Mouse (Mus musculus) C2C12 (cell line): ENCODE measurements at regions not wholly inside any gene's neighbourhood (a gene's known extent, or its start where the extent isn't known, plus 50 kb on each side); places are given as distances from the start of the nearest gene placed in this dataset.

Experiments
- H3K27me3 ChIP-seq: one replicate; pipeline ENCODE4 v1.6.1; 2011; ENCODE audit not compliant: control insufficient read depth, insufficient read depth, insufficient read length
- H3K36me3 ChIP-seq: one replicate; pipeline ENCODE4 v1.6.1; 2011; ENCODE audit not compliant: control insufficient read depth, insufficient read depth
- H3K4me3 ChIP-seq: one replicate; pipeline ENCODE4 v1.5.1; 2011; ENCODE audit warnings: mild to moderate bottlenecking, control low read depth; ENCODE audit not compliant: poor library complexity, insufficient read depth, severe bottlenecking
- H3K79me2 ChIP-seq: one replicate; pipeline ENCODE4 v1.6.1; 2011; ENCODE audit not compliant: control insufficient read depth, insufficient read depth
- H3K79me3 ChIP-seq: one replicate; pipeline ENCODE4 v1.6.1; 2011; ENCODE audit warnings: low read depth, control low read depth
- H3ac ChIP-seq: one replicate; pipeline ENCODE3; 2011; ENCODE audit warnings: low read depth; ENCODE audit not compliant: control insufficient read depth, insufficient read length
- CEBPB ChIP-seq: IDR thresholded peaks from one replicate; pipeline ENCODE4 v1.6.1; 2011; ENCODE audit warnings: low read depth, mild to moderate bottlenecking, control low read depth, moderate library complexity
- CTCF ChIP-seq: IDR thresholded peaks from one replicate; pipeline ENCODE4 v1.5.1; 2011; ENCODE audit not compliant: control insufficient read depth, insufficient read depth, insufficient read length
- FOSL1 ChIP-seq: IDR thresholded peaks from one replicate; pipeline ENCODE4 v1.8.0; 2011; ENCODE audit warnings: mild to moderate bottlenecking, low read length; ENCODE audit not compliant: poor library complexity, insufficient read depth, severe bottlenecking
- MAX ChIP-seq: IDR thresholded peaks from one replicate; pipeline ENCODE4 v1.6.1; 2011; ENCODE audit warnings: mild to moderate bottlenecking, control low read depth
- MYOD1 ChIP-seq: IDR thresholded peaks from one replicate; pipeline ENCODE4 v1.6.1; 2011; ENCODE audit warnings: low read depth; ENCODE audit not compliant: control insufficient read depth, insufficient read length
- MYOG ChIP-seq: IDR thresholded peaks from one replicate; pipeline ENCODE4 v1.6.1; 2011; ENCODE audit not compliant: control insufficient read depth, insufficient read length; ENCODE audit errors: extremely low read depth
- USF1 ChIP-seq: IDR thresholded peaks from one replicate; pipeline ENCODE4 v1.6.1; 2011; ENCODE audit warnings: low read depth, mild to moderate bottlenecking, control low read depth, moderate library complexity

- Histone ChIP-seq H3ac (no peak overlapping the region), H3K4me3 (no peak overlapping the region), H3K79me3 (no peaks in the 10 kb centered on the region), H3K27me3 (no peaks in the 10 kb centered on the region), H3K79me2 (no peaks in the 10 kb centered on the region), H3K36me3 (no peaks in the 10 kb centered on the region)
- TF ChIP-seq CEBPB (no peak), MYOD1 (no peak), FOSL1 (no peak), USF1 (no peak), CTCF (no peak), MAX (no peak), MYOG (no peak)
Measured at GRCm38 (mm10) chr9:61689939-61690338, 224.4 kb downstream of the Rplp1 start.

- H3ac ChIP-seq, result no peak overlapping the region
- H3K79me3 ChIP-seq, result no peaks in the 10 kb centered on the region
- H3K79me2 ChIP-seq, result no peaks in the 10 kb centered on the region
- no peaks in the 10 kb centered on the region for H3K27me3 ChIP-seq
- H3K36me3 ChIP-seq, result no peaks in the 10 kb centered on the region
- no peak overlapping the region for H3K4me3 ChIP-seq
- no peak for TF ChIP-seq MYOD1
- TF ChIP-seq CEBPB, result no peak
- TF ChIP-seq MYOG, result no peak
- no peak for TF ChIP-seq MAX
- no peak for TF ChIP-seq CTCF
- no peak for TF ChIP-seq USF1
- TF ChIP-seq FOSL1, result no peak
Measured at GRCm38 (mm10) chr9:61689516-61689915, 224.8 kb downstream of the Rplp1 start.

- Histone ChIP-seq H3K27me3 (no peaks in the 10 kb centered on the region), H3K79me2 (no peaks in the 10 kb centered on the region), H3K36me3 (no peaks in the 10 kb centered on the region), H3K79me3 (no peaks in the 10 kb centered on the region), H3K4me3 (no peak overlapping the region), H3ac (no peak overlapping the region)
- TF ChIP-seq CEBPB (no peak), MYOD1 (no peak)
Measured at GRCm38 (mm10) chr9:61683557-61683956, 230.8 kb downstream of the Rplp1 start.

- Histone ChIP-seq H3K79me2 (no peaks in the 10 kb centered on the region), H3K27me3 (no peaks in the 10 kb centered on the region), H3K79me3 (no peaks in the 10 kb centered on the region), H3K36me3 (no peaks in the 10 kb centered on the region), H3K4me3 (no peak overlapping the region), H3ac (no peak overlapping the region)
- TF ChIP-seq MYOD1, result no peak
- TF ChIP-seq CTCF, result no peak
- TF ChIP-seq CEBPB, result no peak
- TF ChIP-seq MYOG, result no peak
- no peak for TF ChIP-seq MAX
- no peak for TF ChIP-seq FOSL1
- no peak for TF ChIP-seq USF1
Measured at GRCm38 (mm10) chr9:61682744-61683259, 231.5 kb downstream of the Rplp1 start.

GRCm38 (mm10) chr9:61682316-61682715 is 232.0 kb downstream of the Rplp1 start:
- H3K79me2 ChIP-seq, result no peaks in the 10 kb centered on the region
- H3ac ChIP-seq, result no peak overlapping the region
- no peak overlapping the region for H3K4me3 ChIP-seq
- H3K36me3 ChIP-seq, result no peaks in the 10 kb centered on the region
- H3K79me3 ChIP-seq, result no peaks in the 10 kb centered on the region
- H3K27me3 ChIP-seq, result no peaks in the 10 kb centered on the region
- no peak for TF ChIP-seq CEBPB
- TF ChIP-seq FOSL1, result no peak
- TF ChIP-seq MAX, result no peak
- TF ChIP-seq MYOG, result no peak
- no peak for TF ChIP-seq USF1
- TF ChIP-seq CTCF, result no peak
- TF ChIP-seq MYOD1, result no peak

- Histone ChIP-seq H3K79me2 (no peaks in the 10 kb centered on the region), H3K27me3 (no peaks in the 10 kb centered on the region), H3ac (no peak overlapping the region), H3K4me3 (no peak overlapping the region), H3K79me3 (no peaks in the 10 kb centered on the region), H3K36me3 (no peaks in the 10 kb centered on the region)
- TF ChIP-seq FOSL1, result no peak
- TF ChIP-seq CEBPB, result no peak
Measured at GRCm38 (mm10) chr9:61681406-61681805, 232.9 kb downstream of the Rplp1 start.
